Mouse (Mus musculus): Measurements from ENCODE around the gene Clcn6. TPM values are rescaled to one million over a fixed set of nuclear protein-coding genes. Genes with fewer than 3 reads are reported as not detected.

Gene Clcn6
- polyA plus RNA-seq (2014; fragmentation: Nextera tagmentation; extraction: Ambion mirVana): 6.3 and 7.3 TPM in 2 replicates

DNA sequence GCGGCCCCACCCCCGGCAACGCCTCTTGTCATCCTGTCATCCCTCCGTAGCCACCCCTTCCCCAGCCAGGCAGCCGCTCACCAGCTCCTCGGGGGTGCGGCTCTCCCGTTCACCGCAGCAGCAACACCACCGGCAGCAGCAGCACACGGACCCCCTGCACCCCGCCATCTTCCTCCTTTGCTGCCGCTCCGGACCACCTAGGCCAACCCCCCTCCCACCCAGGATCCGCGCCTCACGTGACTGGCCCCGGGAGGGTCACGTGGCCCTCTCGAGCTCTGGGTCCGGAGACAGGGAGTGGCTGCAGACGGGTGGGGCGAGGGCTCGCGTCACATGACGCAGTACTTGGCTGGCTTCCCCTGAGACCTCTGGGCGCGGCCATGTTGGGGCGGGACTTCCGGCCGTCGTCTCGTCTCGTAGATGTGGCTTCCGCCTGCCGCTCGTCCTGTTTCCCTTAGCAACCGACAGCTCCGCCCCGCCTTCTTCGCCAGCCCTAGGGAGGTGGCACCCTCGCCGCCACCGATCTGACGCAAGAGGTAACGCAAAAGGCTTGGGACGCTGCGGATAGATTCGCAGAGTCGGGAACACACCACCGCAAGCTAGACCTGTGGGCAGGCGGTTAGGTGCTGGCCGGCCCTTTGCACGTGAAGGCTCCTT lies at the start of gene Clcn6, which contains the start of gene Mthfr:
Clcn6 (minus strand) TSS at position 222 of the 654 bp plus-strand sequence.
Mthfr (plus strand) TSS at position 478 of the 654 bp plus-strand sequence.
- Histone ChIP-seq H3K9ac (ENCODE audit: low read depth, low read length) (peak within 1 kb of the TSS; percentile 77), H3K4me1 (ENCODE audit: control insufficient read depth, insufficient read depth, low read length) (peaks cover 33% of the 10 kb centered on the region), H3K4me3 (ENCODE audit: low read depth, low read length) (peak within 1 kb of the TSS; percentile 69), H3K36me3 (ENCODE audit: control insufficient read depth, insufficient read depth, low read length) (peaks cover 3% of the 10 kb centered on the region; the same call in 1 of the 2 replicates), H3K4me2 (peak within 1 kb of the TSS; percentile 91), H3K27me3 (ENCODE audit: control insufficient read depth, insufficient read depth, low read length) (no peaks in the 10 kb centered on the region), H3K27ac (ENCODE audit: low read depth, low read length) (peak within 1 kb of the TSS; percentile 75), H3K9me3 (replicated peaks; ENCODE audit: control insufficient read depth, low read length) (no peaks in the 10 kb centered on the region)
- WGBS (ENCODE audit: insufficient replicate concordance): under 1% methylated on average over 53 of the region's 54 CpGs
- ATAC-seq (replicated peaks; ENCODE audit: insufficient number of reproducible peaks, low FRiP score, low TSS enrichment): peak; percentile 94

DNA sequence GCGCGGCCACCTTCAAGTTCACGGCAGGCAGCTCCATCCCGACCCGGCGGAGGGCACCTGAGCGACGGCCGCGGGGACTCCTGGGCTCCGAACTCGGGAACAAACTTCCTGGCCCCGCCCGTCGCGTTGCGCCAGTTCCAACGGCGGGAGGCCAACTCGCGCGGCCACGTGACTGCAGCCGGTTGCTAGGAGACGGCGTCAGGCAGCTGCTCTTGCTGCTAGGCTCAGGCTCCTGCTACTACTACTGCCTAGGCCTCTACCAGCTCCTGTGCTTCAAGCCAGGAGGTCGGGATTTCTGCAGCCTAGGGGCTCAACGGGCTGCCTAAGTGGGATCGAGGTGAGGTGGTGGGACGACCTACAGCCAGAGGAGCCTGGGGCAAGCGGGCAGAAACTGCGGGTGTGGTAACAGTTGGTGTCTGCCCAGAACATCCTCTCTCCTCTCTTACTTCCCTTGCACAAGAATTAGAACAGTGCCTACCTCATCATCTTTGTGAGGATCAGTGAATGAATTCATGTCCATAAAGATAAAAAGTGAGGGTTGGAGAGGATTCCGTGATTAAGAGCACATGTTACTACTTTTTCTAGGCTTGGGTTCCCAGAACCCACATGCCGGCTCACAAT lies 49.4 kb upstream of the Clcn6 start, which contains the start of gene Agtrap:
Agtrap (minus strand) TSS at position 125 of the 621 bp plus-strand sequence.
- Histone ChIP-seq H3K27ac (ENCODE audit: low read depth, low read length) (peak within 1 kb of the TSS; percentile 35; the same call in 1 of the 2 replicates), H3K36me3 (ENCODE audit: control insufficient read depth, insufficient read depth, low read length) (no peaks in the 10 kb centered on the region), H3K9ac (ENCODE audit: low read depth, low read length) (peak within 1 kb of the TSS; percentile 80), H3K4me2 (peak within 1 kb of the TSS; percentile 81), H3K27me3 (ENCODE audit: control insufficient read depth, insufficient read depth, low read length) (no peaks in the 10 kb centered on the region), H3K4me3 (ENCODE audit: low read depth, low read length) (peak within 1 kb of the TSS; percentile 76), H3K9me3 (replicated peaks; ENCODE audit: control insufficient read depth, low read length) (no peaks in the 10 kb centered on the region), H3K4me1 (ENCODE audit: control insufficient read depth, insufficient read depth, low read length) (peaks cover 26% of the 10 kb centered on the region)
- peak; percentile 90 for ATAC-seq (replicated peaks; ENCODE audit: insufficient number of reproducible peaks, low FRiP score, low TSS enrichment)
- WGBS (ENCODE audit: insufficient replicate concordance): 6% methylated on average over 34 of the region's 34 CpGs

DNA sequence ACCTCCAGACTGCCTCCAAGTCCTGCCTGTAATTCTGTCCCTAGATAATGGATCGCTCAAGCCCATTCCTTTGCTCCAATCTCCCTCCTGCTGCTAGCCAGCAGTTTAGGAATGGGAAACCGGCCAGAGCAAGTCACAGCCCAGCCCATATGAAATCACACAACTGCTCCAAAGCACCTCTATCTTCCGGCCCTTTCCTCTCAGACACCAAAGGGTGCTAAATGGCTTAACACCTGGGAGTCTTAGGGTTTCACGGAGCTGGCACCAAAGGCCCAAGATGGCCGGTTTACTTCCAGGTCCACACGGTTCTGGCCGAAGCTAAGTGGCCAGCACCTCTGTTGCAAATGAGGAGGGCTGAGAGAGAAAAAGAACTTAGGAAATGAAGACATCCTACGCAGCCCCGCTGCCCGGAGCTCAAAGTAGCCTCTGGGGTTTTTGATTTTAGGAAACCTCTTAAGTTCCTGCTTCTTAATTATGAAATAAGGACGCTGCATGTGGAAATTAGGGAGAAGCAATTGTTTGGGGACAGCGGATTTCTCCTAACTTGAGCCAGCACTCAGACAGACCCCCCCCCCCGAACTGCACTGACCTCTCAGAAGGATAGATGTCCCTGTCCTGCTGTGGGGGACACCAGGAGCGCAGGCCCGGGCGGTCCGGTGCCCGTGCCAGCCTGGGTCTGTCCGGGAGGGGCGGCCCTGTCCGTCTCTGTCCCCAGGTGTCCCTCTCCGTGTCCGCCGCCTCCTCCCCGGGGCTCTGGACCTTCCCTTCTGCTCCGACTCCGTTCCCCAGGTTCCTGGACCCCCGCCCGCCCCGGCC lies 48.7 kb upstream of the Clcn6 start:
- Histone ChIP-seq H3K4me2 (peak overlapping the region; percentile 81), H3K9me3 (replicated peaks; ENCODE audit: control insufficient read depth, low read length) (no peaks in the 10 kb centered on the region), H3K4me3 (ENCODE audit: low read depth, low read length) (peak overlapping the region; percentile 76), H3K27ac (ENCODE audit: low read depth, low read length) (peak overlapping the region; percentile 35; the same call in 1 of the 2 replicates), H3K36me3 (ENCODE audit: control insufficient read depth, insufficient read depth, low read length) (no peaks in the 10 kb centered on the region), H3K4me1 (ENCODE audit: control insufficient read depth, insufficient read depth, low read length) (peaks cover 32% of the 10 kb centered on the region), H3K9ac (ENCODE audit: low read depth, low read length) (peak overlapping the region; percentile 80), H3K27me3 (ENCODE audit: control insufficient read depth, insufficient read depth, low read length) (no peaks in the 10 kb centered on the region)
- WGBS (ENCODE audit: insufficient replicate concordance): 2% methylated on average over 30 of the region's 30 CpGs
- peak; percentile 40 for ATAC-seq (replicated peaks; ENCODE audit: insufficient number of reproducible peaks, low FRiP score, low TSS enrichment)

DNA sequence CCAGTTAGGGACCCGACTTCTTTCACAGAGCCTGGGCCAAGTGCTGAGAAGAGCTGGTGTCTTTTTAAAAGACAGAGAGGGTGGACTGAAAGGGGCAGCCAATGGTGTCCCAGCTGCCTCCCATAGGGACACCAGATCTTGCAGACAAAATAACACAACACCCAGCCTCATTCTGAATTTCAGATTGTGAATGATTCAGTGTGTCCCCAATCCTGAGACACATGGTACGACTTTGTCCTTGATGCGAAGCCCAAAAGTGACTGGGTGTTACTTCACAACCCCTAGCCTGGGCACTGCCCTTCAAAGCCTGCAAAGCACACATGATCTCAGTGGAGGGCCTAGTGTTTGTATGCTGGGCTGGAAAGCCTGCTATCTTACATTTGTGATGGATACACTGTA lies 47.3 kb upstream of the Clcn6 start:
- no peak overlapping the region for H3K4me3 ChIP-seq (ENCODE audit: low read depth, low read length)
- no peak overlapping the region for H3K27ac ChIP-seq (ENCODE audit: low read depth, low read length)
- 72% methylated on average over 3 of the region's 3 CpGs for WGBS (ENCODE audit: insufficient replicate concordance)
- H3K4me1 ChIP-seq (ENCODE audit: control insufficient read depth, insufficient read depth, low read length): peaks cover 32% of the 10 kb centered on the region
- no peaks in the 10 kb centered on the region for H3K27me3 ChIP-seq (ENCODE audit: control insufficient read depth, insufficient read depth, low read length)
- no peaks in the 10 kb centered on the region for H3K36me3 ChIP-seq (ENCODE audit: control insufficient read depth, insufficient read depth, low read length)
- no peak overlapping the region for H3K4me2 ChIP-seq
- no peaks in the 10 kb centered on the region for H3K9me3 ChIP-seq (replicated peaks; ENCODE audit: control insufficient read depth, low read length)
- no peak overlapping the region for H3K9ac ChIP-seq (ENCODE audit: low read depth, low read length)
- no peak for ATAC-seq (replicated peaks; ENCODE audit: insufficient number of reproducible peaks, low FRiP score, low TSS enrichment)

DNA sequence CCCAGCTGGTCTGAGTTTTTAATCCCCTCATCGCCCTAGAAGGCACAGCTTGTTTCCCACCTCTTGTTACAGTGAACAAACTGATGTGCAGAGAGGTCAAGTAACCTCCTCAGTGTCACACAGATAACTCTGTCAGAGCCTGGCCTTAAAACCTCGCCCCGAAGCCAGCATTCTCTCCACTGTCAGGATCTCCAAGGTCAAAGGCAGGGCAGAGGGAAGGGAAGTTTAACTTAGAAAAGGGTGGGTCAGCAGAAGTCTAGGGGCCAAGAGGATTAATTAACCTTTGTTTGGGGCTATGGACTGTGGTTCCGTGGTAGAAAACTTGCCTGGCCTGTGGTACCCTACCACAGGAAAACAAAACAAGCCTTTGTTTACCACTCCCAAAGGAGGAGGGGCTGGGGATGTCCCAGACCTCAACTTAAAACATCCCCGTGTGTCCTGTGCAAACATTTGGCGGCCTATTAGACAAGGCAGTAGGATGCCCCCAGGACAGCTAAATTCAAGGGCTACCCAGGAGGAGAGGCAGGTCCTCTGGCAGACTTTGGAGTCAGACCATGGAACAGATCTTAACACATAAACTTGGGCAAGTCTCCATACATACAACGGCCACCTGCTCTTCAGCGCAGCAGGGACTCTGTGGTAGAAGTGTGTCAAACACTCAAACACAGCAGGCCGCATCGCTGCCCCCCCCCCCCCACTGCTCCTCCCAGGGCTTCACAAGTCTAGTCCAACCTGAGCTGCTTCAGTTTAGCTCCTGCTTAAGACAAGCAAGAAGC lies 46.7 kb upstream of the Clcn6 start:
- Histone ChIP-seq H3K9ac (ENCODE audit: low read depth, low read length) (no peak overlapping the region), H3K4me1 (ENCODE audit: control insufficient read depth, insufficient read depth, low read length) (peaks cover 32% of the 10 kb centered on the region)

DNA sequence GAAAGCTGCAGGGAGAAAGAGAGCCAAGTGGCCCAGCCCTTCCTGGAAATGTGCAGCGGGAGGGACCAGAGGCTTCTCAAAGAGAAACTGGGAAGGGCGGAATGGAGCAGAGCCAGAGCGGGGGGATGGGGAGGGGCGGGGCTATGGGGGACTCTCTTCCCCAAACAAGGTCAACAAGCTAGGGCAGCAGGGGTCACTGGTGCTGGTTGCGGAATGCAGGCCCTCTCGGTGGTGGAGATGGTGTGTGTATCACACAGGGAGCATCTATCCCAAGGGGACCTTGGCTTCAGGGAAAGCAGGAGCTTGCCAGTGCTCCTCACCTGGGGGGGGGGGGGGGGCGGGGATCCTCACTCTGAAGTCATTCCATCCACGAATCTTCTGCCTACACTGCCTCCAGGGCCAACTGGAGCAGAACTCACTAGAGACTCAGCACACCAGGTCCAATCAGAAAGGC lies 45.7 kb upstream of the Clcn6 start:
- H3K4me3 ChIP-seq (ENCODE audit: low read depth, low read length): no peak overlapping the region
- no peaks in the 10 kb centered on the region for H3K27me3 ChIP-seq (ENCODE audit: control insufficient read depth, insufficient read depth, low read length)
- H3K27ac ChIP-seq (ENCODE audit: low read depth, low read length): peak overlapping the region; percentile 12; the same call in 1 of the 2 replicates
- peak overlapping the region; percentile 10; the same call in 1 of the 2 replicates for H3K4me2 ChIP-seq
- WGBS (ENCODE audit: insufficient replicate concordance): 12% methylated on average over 8 of the region's 8 CpGs
- no peaks in the 10 kb centered on the region for H3K9me3 ChIP-seq (replicated peaks; ENCODE audit: control insufficient read depth, low read length)
- no peak overlapping the region for H3K9ac ChIP-seq (ENCODE audit: low read depth, low read length)
- peaks cover 4% of the 10 kb centered on the region; the same call in 1 of the 2 replicates for H3K36me3 ChIP-seq (ENCODE audit: control insufficient read depth, insufficient read depth, low read length)
- H3K4me1 ChIP-seq (ENCODE audit: control insufficient read depth, insufficient read depth, low read length): peaks cover 32% of the 10 kb centered on the region
- no peak for ATAC-seq (replicated peaks; ENCODE audit: insufficient number of reproducible peaks, low FRiP score, low TSS enrichment)

More for the DNA sequence above, 46.7 kb upstream of the Clcn6 start:
- WGBS (ENCODE audit: insufficient replicate concordance): 38% methylated on average over 10 of the region's 10 CpGs
- Histone ChIP-seq H3K4me3 (ENCODE audit: low read depth, low read length) (no peak overlapping the region), H3K27me3 (ENCODE audit: control insufficient read depth, insufficient read depth, low read length) (no peaks in the 10 kb centered on the region), H3K27ac (ENCODE audit: low read depth, low read length) (no peak overlapping the region; the same call in 1 of the 2 replicates), H3K4me2 (no peak overlapping the region), H3K9me3 (replicated peaks; ENCODE audit: control insufficient read depth, low read length) (no peaks in the 10 kb centered on the region), H3K36me3 (ENCODE audit: control insufficient read depth, insufficient read depth, low read length) (peaks cover 2% of the 10 kb centered on the region; the same call in 1 of the 2 replicates)
- ATAC-seq (replicated peaks; ENCODE audit: insufficient number of reproducible peaks, low FRiP score, low TSS enrichment): no peak

DNA sequence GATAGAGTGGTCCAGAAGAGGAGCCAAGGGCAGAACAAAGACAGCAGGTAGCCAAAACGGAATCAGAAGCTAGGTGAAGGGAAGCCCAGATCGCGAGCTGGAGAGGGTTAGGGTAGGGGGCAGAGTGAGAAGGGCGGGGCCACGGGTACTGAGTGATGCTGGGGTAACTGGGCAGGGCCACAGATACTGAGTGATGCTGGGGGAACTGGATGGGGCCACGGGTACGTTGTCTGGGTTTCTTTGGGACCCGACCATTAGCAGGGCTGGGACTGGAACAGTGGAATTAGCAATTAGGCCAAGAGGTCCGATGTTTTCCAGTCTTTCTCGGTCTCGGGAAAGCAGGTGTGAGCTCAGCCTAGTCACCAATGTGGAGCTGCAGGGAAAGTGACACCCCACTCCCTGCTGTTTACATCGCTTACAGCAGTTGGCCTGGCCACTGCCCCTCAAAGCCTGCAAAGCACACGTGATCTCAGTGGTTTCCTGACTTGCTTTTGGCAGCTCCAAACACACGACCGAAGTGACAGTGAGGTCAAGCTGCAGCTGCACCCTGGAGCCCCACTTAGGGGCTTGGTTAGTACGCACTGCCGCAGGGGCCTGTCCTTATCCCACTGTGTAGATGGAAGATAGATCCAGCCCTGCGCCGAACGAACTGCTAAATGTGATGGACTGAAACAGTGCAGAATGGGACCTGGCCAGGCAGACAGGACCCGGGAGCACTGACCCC lies 44.7 kb upstream of the Clcn6 start:
- Histone ChIP-seq H3K27me3 (ENCODE audit: control insufficient read depth, insufficient read depth, low read length) (no peaks in the 10 kb centered on the region), H3K36me3 (ENCODE audit: control insufficient read depth, insufficient read depth, low read length) (peaks cover 4% of the 10 kb centered on the region; the same call in 1 of the 2 replicates), H3K4me2 (peak overlapping the region; percentile 17), H3K4me3 (ENCODE audit: low read depth, low read length) (no peak overlapping the region), H3K9me3 (replicated peaks; ENCODE audit: control insufficient read depth, low read length) (no peaks in the 10 kb centered on the region), H3K27ac (ENCODE audit: low read depth, low read length) (no peak overlapping the region), H3K4me1 (ENCODE audit: control insufficient read depth, insufficient read depth, low read length) (peaks cover 32% of the 10 kb centered on the region), H3K9ac (ENCODE audit: low read depth, low read length) (no peak overlapping the region)
- WGBS (ENCODE audit: insufficient replicate concordance): 43% methylated on average over 21 of the region's 21 CpGs
- no peak for ATAC-seq (replicated peaks; ENCODE audit: insufficient number of reproducible peaks, low FRiP score, low TSS enrichment)

Data from heart, embryonic 11.5 days (tissue).